Mouse (Mus musculus): Measurements from ENCODE around the gene Isoc2a. TPM values are rescaled to one million over a fixed set of nuclear protein-coding genes. Genes with fewer than 3 reads are reported as not detected.
A peak's percentile ranks its signal among the peaks of the same experiment; 100 is the strongest.
"Not testable (repeated sequence)": the region's sequence is repeated elsewhere in the genome, so short reads cannot be mapped to it uniquely, and the experiment has no call there.

Isoc2a gene
- polyA plus RNA-seq, 1 experiment from 2014 or later, result 1.3 TPM

GRCm38 (mm10) chr7:4870133-4870532 is 6.8 kb upstream of the Isoc2a start, which contains the start of gene Isoc2b:
TSS of gene Isoc2b (minus strand) at chr7:4870258.
- no peak within 1 kb of the TSS for H3K4me3 ChIP-seq (ENCODE audit: low read depth, low read length)
- H3K27me3 ChIP-seq (replicated peaks; ENCODE audit: control insufficient read depth, insufficient read depth, low read length), result no peaks in the 10 kb centered on the region
- H3K4me2 ChIP-seq (ENCODE audit: low read depth, low read length), result no peak within 1 kb of the TSS
- no peak within 1 kb of the TSS for H3K9ac ChIP-seq (ENCODE audit: low read depth, low read length)
- no peak for ATAC-seq (ENCODE audit: low read depth)
- H3K36me3 ChIP-seq (ENCODE audit: control insufficient read depth, insufficient read depth, low read length), result no peaks in the 10 kb centered on the region
- DNase-seq (ENCODE audit: low spot score), result peak; percentile 16
- 48% methylated on average over 6 of the region's 6 CpGs for WGBS
- no peaks in the 10 kb centered on the region for H3K9me3 ChIP-seq (ENCODE audit: control insufficient read depth, low read length)
- H3K27ac ChIP-seq (replicated peaks; ENCODE audit: low read depth, low read length), result no peak within 1 kb of the TSS
- peaks cover 5% of the 10 kb centered on the region; the same call in 1 of the 2 replicates for H3K4me1 ChIP-seq (ENCODE audit: control insufficient read depth, insufficient read depth, low read length)

- H3K4me2 ChIP-seq (ENCODE audit: low read depth, low read length), result peak overlapping the region; percentile 93
- no peaks in the 10 kb centered on the region for H3K36me3 ChIP-seq (ENCODE audit: control insufficient read depth, insufficient read depth, low read length)
- H3K4me1 ChIP-seq (ENCODE audit: control insufficient read depth, insufficient read depth, low read length), result peaks cover 11% of the 10 kb centered on the region
- H3K9ac ChIP-seq (ENCODE audit: low read depth, low read length), result peak overlapping the region; percentile 69
- 11% methylated on average over 11 of the region's 11 CpGs for WGBS
- ATAC-seq (ENCODE audit: low read depth) (no peak; the same call in 1 of the 2 replicates), DNase-seq (ENCODE audit: low spot score) (no peak)
- H3K27ac ChIP-seq (replicated peaks; ENCODE audit: low read depth, low read length), result no peak overlapping the region; the same call in 1 of the 2 replicates
- no peaks in the 10 kb centered on the region for H3K27me3 ChIP-seq (replicated peaks; ENCODE audit: control insufficient read depth, insufficient read depth, low read length)
- peak overlapping the region; percentile 63 for H3K4me3 ChIP-seq (ENCODE audit: low read depth, low read length)
- H3K9me3 ChIP-seq (ENCODE audit: control insufficient read depth, low read length), result 0 out of 2 replicates have a peak, but pooled peaks cover 3% of the 10 kb centered on the region
Measured at GRCm38 (mm10) chr7:4877226-4877625, 273 bp downstream of the Isoc2a start.

- Histone ChIP-seq H3K36me3 (ENCODE audit: control insufficient read depth, insufficient read depth, low read length) (no peaks in the 10 kb centered on the region), H3K9ac (ENCODE audit: low read depth, low read length) (no peak overlapping the region), H3K27me3 (replicated peaks; ENCODE audit: control insufficient read depth, insufficient read depth, low read length) (no peaks in the 10 kb centered on the region), H3K4me1 (ENCODE audit: control insufficient read depth, insufficient read depth, low read length) (peaks cover 11% of the 10 kb centered on the region), H3K27ac (replicated peaks; ENCODE audit: low read depth, low read length) (no peak overlapping the region), H3K4me3 (ENCODE audit: low read depth, low read length) (no peak overlapping the region), H3K4me2 (ENCODE audit: low read depth, low read length) (peak overlapping the region; percentile 93; the same call in 1 of the 2 replicates), H3K9me3 (ENCODE audit: control insufficient read depth, low read length) (0 out of 2 replicates have a peak, but pooled peaks cover 3% of the 10 kb centered on the region)
- DNase-seq (ENCODE audit: low spot score) (no peak), ATAC-seq (ENCODE audit: low read depth) (no peak)
Measured at GRCm38 (mm10) chr7:4878186-4878585, 1.2 kb downstream of the Isoc2a start.

GRCm38 (mm10) chr7:4879036-4879435 is 2.1 kb downstream of the Isoc2a start:
- ATAC-seq (ENCODE audit: low read depth); H3K36me3 ChIP-seq (ENCODE audit: control insufficient read depth, insufficient read depth, low read length); H3K4me3 ChIP-seq (ENCODE audit: low read depth, low read length); H3K4me2 ChIP-seq (ENCODE audit: low read depth, low read length); H3K27ac ChIP-seq (replicated peaks; ENCODE audit: low read depth, low read length); H3K9ac ChIP-seq (ENCODE audit: low read depth, low read length); H3K9me3 ChIP-seq (ENCODE audit: control insufficient read depth, low read length); DNase-seq (ENCODE audit: low spot score); H3K27me3 ChIP-seq (replicated peaks; ENCODE audit: control insufficient read depth, insufficient read depth, low read length): not testable (repeated sequence)
- WGBS, result 73% methylated on average over 1 of the region's 1 CpGs
- H3K4me1 ChIP-seq (ENCODE audit: control insufficient read depth, insufficient read depth, low read length), result peaks cover 11% of the 10 kb centered on the region

GRCm38 (mm10) chr7:4886680-4887079 is 9.7 kb downstream of the Isoc2a start:
- no peak for DNase-seq (ENCODE audit: low spot score)
- Histone ChIP-seq H3K4me3 (ENCODE audit: low read depth, low read length) (no peak overlapping the region), H3K36me3 (ENCODE audit: control insufficient read depth, insufficient read depth, low read length) (no peaks in the 10 kb centered on the region), H3K4me2 (ENCODE audit: low read depth, low read length) (no peak overlapping the region), H3K27me3 (replicated peaks; ENCODE audit: control insufficient read depth, insufficient read depth, low read length) (no peaks in the 10 kb centered on the region), H3K9me3 (ENCODE audit: control insufficient read depth, low read length) (peaks cover 13% of the 10 kb centered on the region; the same call in 1 of the 2 replicates), H3K27ac (replicated peaks; ENCODE audit: low read depth, low read length) (no peak overlapping the region), H3K9ac (ENCODE audit: low read depth, low read length) (no peak overlapping the region), H3K4me1 (ENCODE audit: control insufficient read depth, insufficient read depth, low read length) (no peaks in the 10 kb centered on the region)
- 46% methylated on average over 4 of the region's 4 CpGs for WGBS
- ATAC-seq (ENCODE audit: low read depth), result no peak

- Histone ChIP-seq H3K36me3 (ENCODE audit: control insufficient read depth, insufficient read depth, low read length) (no peaks in the 10 kb centered on the region), H3K9me3 (ENCODE audit: control insufficient read depth, low read length) (no peaks in the 10 kb centered on the region), H3K4me3 (ENCODE audit: low read depth, low read length) (no peak overlapping the region), H3K4me1 (ENCODE audit: control insufficient read depth, insufficient read depth, low read length) (no peaks in the 10 kb centered on the region), H3K9ac (ENCODE audit: low read depth, low read length) (no peak overlapping the region), H3K4me2 (ENCODE audit: low read depth, low read length) (no peak overlapping the region), H3K27me3 (replicated peaks; ENCODE audit: control insufficient read depth, insufficient read depth, low read length) (peaks cover 3% of the 10 kb centered on the region; the same call in 1 of the 2 replicates), H3K27ac (replicated peaks; ENCODE audit: low read depth, low read length) (no peak overlapping the region)
- ATAC-seq (ENCODE audit: low read depth) (no peak), DNase-seq (ENCODE audit: low spot score) (no peak)
- 55% methylated on average over 9 of the region's 11 CpGs for WGBS
Measured at GRCm38 (mm10) chr7:4895186-4895585, 18.2 kb downstream of the Isoc2a start.

- Histone ChIP-seq H3K4me2 (ENCODE audit: low read depth, low read length) (peak overlapping the region; percentile 54), H3K27ac (replicated peaks; ENCODE audit: low read depth, low read length) (no peak overlapping the region), H3K4me3 (ENCODE audit: low read depth, low read length) (peak overlapping the region; percentile 24), H3K9me3 (ENCODE audit: control insufficient read depth, low read length) (peaks cover 4% of the 10 kb centered on the region; the same call in 1 of the 2 replicates), H3K36me3 (ENCODE audit: control insufficient read depth, insufficient read depth, low read length) (no peaks in the 10 kb centered on the region), H3K4me1 (ENCODE audit: control insufficient read depth, insufficient read depth, low read length) (no peaks in the 10 kb centered on the region), H3K9ac (ENCODE audit: low read depth, low read length) (peak overlapping the region; percentile 11), H3K27me3 (replicated peaks; ENCODE audit: control insufficient read depth, insufficient read depth, low read length) (peaks cover 3% of the 10 kb centered on the region; the same call in 1 of the 2 replicates)
- DNase-seq (ENCODE audit: low spot score) (peak; percentile 32), ATAC-seq (ENCODE audit: low read depth) (peak; percentile 83)
- WGBS, result 14% methylated on average over 18 of the region's 18 CpGs
Measured at GRCm38 (mm10) chr7:4898851-4899648, 22.1 kb downstream of the Isoc2a start.

GRCm38 (mm10) chr7:4899649-4900522 is 22.9 kb downstream of the Isoc2a start:
- DNase-seq (ENCODE audit: low spot score), result peak; percentile 55
- ATAC-seq (ENCODE audit: low read depth), result no peak; the same call in 1 of the 2 replicates
- no peak overlapping the region for H3K27ac ChIP-seq (replicated peaks; ENCODE audit: low read depth, low read length)
- H3K27me3 ChIP-seq (replicated peaks; ENCODE audit: control insufficient read depth, insufficient read depth, low read length), result peaks cover 3% of the 10 kb centered on the region; the same call in 1 of the 2 replicates
- no peaks in the 10 kb centered on the region for H3K4me1 ChIP-seq (ENCODE audit: control insufficient read depth, insufficient read depth, low read length)
- no peaks in the 10 kb centered on the region for H3K36me3 ChIP-seq (ENCODE audit: control insufficient read depth, insufficient read depth, low read length)
- peaks cover 4% of the 10 kb centered on the region; the same call in 1 of the 2 replicates for H3K9me3 ChIP-seq (ENCODE audit: control insufficient read depth, low read length)
- H3K4me2 ChIP-seq (ENCODE audit: low read depth, low read length), result peak overlapping the region; percentile 54
- WGBS, result 5% methylated on average over 19 of the region's 19 CpGs
- peak overlapping the region; percentile 24 for H3K4me3 ChIP-seq (ENCODE audit: low read depth, low read length)
- H3K9ac ChIP-seq (ENCODE audit: low read depth, low read length), result peak overlapping the region; percentile 11

Data from embryonic facial prominence, embryonic 14.5 days (tissue).